Mouse (Mus musculus): ENCODE data around the gene Phc2. TPM values are rescaled to one million over a fixed set of nuclear protein-coding genes. Genes with fewer than 3 reads are reported as not detected.

Phc2 gene
- polyA plus RNA-seq, 1 experiment from 2014 or later = 20.8 TPM

DNA sequence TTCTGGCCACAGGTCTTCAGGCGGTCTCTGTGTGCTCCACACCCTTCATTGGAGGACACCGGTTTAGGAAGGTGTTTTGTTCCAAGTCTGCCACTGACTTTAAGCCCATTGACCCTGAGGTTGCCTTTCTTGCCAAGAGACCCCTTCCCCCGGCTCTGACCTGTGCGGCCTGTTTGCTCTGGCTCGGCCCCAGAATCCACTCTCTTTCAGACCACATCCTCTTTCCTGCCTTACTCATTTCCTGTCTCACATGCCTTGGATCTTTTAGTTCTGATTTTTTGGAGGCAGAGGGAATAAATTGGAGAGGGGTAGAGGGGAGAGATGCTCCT, 75.2 kb downstream of the Phc2 start:
- H3K27me3 ChIP-seq (ENCODE audit: low read depth, poor library complexity, severe bottlenecking) = peaks cover 15% of the 10 kb centered on the region
- 24% methylated on average over 5 of the region's 5 CpGs for WGBS
- no peak for DNase-seq (ENCODE audit: low spot score)
- peaks cover 48% of the 10 kb centered on the region for H3K36me3 ChIP-seq
- H3K4me1 ChIP-seq = peaks cover 89% of the 10 kb centered on the region
- H3K9me3 ChIP-seq (replicated peaks) = no peaks in the 10 kb centered on the region
- peak overlapping the region; percentile 99 for H3K27ac ChIP-seq (replicated peaks)
- H3K4me3 ChIP-seq = peak overlapping the region; percentile 94

- Histone ChIP-seq H3K4me3 (peak overlapping the region; percentile 94), H3K27ac (replicated peaks) (peak overlapping the region; percentile 99; the same call in 1 of the 2 replicates), H3K36me3 (peaks cover 54% of the 10 kb centered on the region), H3K9me3 (replicated peaks) (no peaks in the 10 kb centered on the region), H3K4me1 (peaks cover 89% of the 10 kb centered on the region), H3K27me3 (ENCODE audit: low read depth, poor library complexity, severe bottlenecking) (peaks cover 9% of the 10 kb centered on the region)
- WGBS = 79% methylated on average over 6 of the region's 6 CpGs
- no peak for DNase-seq (ENCODE audit: low spot score)
These were observed 75.8 kb downstream of the Phc2 start for GRCm38 (mm10) chr4:128730271-128730670.

DNA sequence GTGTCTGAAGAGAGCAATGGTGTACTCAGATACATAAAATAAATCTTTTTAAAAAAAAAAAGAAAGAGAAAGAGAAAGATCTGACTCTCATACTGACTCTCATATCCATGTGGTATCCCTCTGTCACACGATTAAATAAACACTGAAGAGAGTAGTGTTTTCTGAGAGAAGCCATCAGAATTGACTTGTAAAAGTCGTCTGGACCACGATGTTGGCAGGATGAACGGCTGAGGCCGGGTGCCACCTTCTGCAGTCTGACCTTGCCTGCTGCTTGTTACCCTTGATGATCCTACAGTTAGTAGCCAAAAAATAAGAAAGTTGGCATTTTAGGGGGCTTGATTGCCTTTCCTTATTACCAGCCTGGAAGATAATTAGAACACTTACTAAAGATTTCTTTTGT, 78.3 kb downstream of the Phc2 start:
- peaks cover 93% of the 10 kb centered on the region for H3K4me1 ChIP-seq
- 72% methylated on average over 5 of the region's 5 CpGs for WGBS

DNA sequence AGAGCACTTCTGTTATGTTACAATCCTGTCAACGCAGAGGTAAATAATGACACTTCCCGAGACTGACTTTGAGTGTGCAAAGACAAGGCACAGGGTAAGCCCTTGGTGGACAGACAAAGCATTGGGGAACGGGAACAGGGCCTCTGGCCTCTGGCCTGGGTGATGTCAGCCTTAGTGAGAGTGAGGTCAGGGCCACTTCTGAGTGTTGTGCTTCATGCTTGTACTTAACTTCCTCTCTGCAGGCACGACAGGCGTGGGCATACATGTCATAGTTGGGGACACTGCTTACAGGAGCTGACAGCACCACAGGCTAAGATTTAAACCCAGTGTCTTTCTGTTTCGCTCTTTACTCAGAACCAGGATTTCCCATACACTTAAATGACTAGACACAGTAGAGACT, 79.0 kb downstream of the Phc2 start:
- Histone ChIP-seq H3K27me3 (ENCODE audit: low read depth, poor library complexity, severe bottlenecking) (no peaks in the 10 kb centered on the region), H3K27ac (replicated peaks) (peak overlapping the region; percentile 64), H3K4me1 (peaks cover 99% of the 10 kb centered on the region), H3K9me3 (replicated peaks) (no peaks in the 10 kb centered on the region), H3K4me3 (peak overlapping the region; percentile 2), H3K36me3 (peaks cover 75% of the 10 kb centered on the region)
- DNase-seq (ENCODE audit: low spot score) = no peak
- whole genome bisulfite sequencing = 61% methylated on average over 6 of the region's 6 CpGs

More for the DNA sequence above, 78.3 kb downstream of the Phc2 start:
- no peak for DNase-seq (ENCODE audit: low spot score)
- Histone ChIP-seq H3K27ac (replicated peaks) (no peak overlapping the region), H3K27me3 (ENCODE audit: low read depth, poor library complexity, severe bottlenecking) (no peaks in the 10 kb centered on the region), H3K36me3 (peaks cover 68% of the 10 kb centered on the region), H3K9me3 (replicated peaks) (no peaks in the 10 kb centered on the region), H3K4me3 (no peak overlapping the region)

GRCm38 (mm10) chr4:128734217-128734616, 79.7 kb downstream of the Phc2 start:
- Histone ChIP-seq H3K4me3 (peak overlapping the region; percentile 2; the same call in 1 of the 2 replicates), H3K36me3 (peaks cover 74% of the 10 kb centered on the region), H3K27ac (replicated peaks) (peak overlapping the region; percentile 64), H3K9me3 (replicated peaks) (no peaks in the 10 kb centered on the region), H3K4me1 (peaks cover 93% of the 10 kb centered on the region), H3K27me3 (ENCODE audit: low read depth, poor library complexity, severe bottlenecking) (no peaks in the 10 kb centered on the region)
- no peak for DNase-seq (ENCODE audit: low spot score)
- 49% methylated on average over 5 of the region's 5 CpGs for WGBS

GRCm38 (mm10) chr4:128734721-128735671, 80.5 kb downstream of the Phc2 start:
- H3K4me1 ChIP-seq = peaks cover 85% of the 10 kb centered on the region
- H3K27ac ChIP-seq (replicated peaks) = peak overlapping the region; percentile 94
- WGBS = 86% methylated on average over 18 of the region's 18 CpGs
- H3K9me3 ChIP-seq (replicated peaks) = no peaks in the 10 kb centered on the region
- peak overlapping the region; percentile 23; the same call in 1 of the 2 replicates for H3K4me3 ChIP-seq
- H3K27me3 ChIP-seq (ENCODE audit: low read depth, poor library complexity, severe bottlenecking) = no peaks in the 10 kb centered on the region
- H3K36me3 ChIP-seq = peaks cover 74% of the 10 kb centered on the region
- no peak for DNase-seq (ENCODE audit: low spot score)

- peak; percentile 82 for DNase-seq (ENCODE audit: low spot score)
- 11% methylated on average over 6 of the region's 6 CpGs for WGBS
- peaks cover 72% of the 10 kb centered on the region for H3K36me3 ChIP-seq
- no peaks in the 10 kb centered on the region for H3K9me3 ChIP-seq (replicated peaks)
- H3K4me1 ChIP-seq = peaks cover 86% of the 10 kb centered on the region
- no peaks in the 10 kb centered on the region for H3K27me3 ChIP-seq (ENCODE audit: low read depth, poor library complexity, severe bottlenecking)
- H3K4me3 ChIP-seq = peak overlapping the region; percentile 37
- peak overlapping the region; percentile 94 for H3K27ac ChIP-seq (replicated peaks)
These were observed 82.7 kb downstream of the Phc2 start for GRCm38 (mm10) chr4:128737137-128737589.

GRCm38 (mm10) chr4:128737825-128738610, 83.5 kb downstream of the Phc2 start:
- peaks cover 81% of the 10 kb centered on the region for H3K36me3 ChIP-seq
- no peaks in the 10 kb centered on the region for H3K27me3 ChIP-seq (ENCODE audit: low read depth, poor library complexity, severe bottlenecking)
- peak overlapping the region; percentile 94 for H3K27ac ChIP-seq (replicated peaks)
- H3K9me3 ChIP-seq (replicated peaks) = no peaks in the 10 kb centered on the region
- peaks cover 87% of the 10 kb centered on the region for H3K4me1 ChIP-seq
- DNase-seq (ENCODE audit: low spot score) = no peak
- H3K4me3 ChIP-seq = peak overlapping the region; percentile 9; the same call in 1 of the 2 replicates
- WGBS = 72% methylated on average over 14 of the region's 14 CpGs

- H3K36me3 ChIP-seq = peaks cover 81% of the 10 kb centered on the region
- peaks cover 64% of the 10 kb centered on the region for H3K4me1 ChIP-seq
- DNase-seq (ENCODE audit: low spot score) = peak; percentile 7
- no peaks in the 10 kb centered on the region for H3K9me3 ChIP-seq (replicated peaks)
- H3K4me3 ChIP-seq = no peak overlapping the region
- no peaks in the 10 kb centered on the region for H3K27me3 ChIP-seq (ENCODE audit: low read depth, poor library complexity, severe bottlenecking)
- 84% methylated on average over 1 of the region's 1 CpGs for WGBS
- no peak overlapping the region for H3K27ac ChIP-seq (replicated peaks)
These were observed 86.4 kb downstream of the Phc2 start for GRCm38 (mm10) chr4:128740878-128741277.

DNA sequence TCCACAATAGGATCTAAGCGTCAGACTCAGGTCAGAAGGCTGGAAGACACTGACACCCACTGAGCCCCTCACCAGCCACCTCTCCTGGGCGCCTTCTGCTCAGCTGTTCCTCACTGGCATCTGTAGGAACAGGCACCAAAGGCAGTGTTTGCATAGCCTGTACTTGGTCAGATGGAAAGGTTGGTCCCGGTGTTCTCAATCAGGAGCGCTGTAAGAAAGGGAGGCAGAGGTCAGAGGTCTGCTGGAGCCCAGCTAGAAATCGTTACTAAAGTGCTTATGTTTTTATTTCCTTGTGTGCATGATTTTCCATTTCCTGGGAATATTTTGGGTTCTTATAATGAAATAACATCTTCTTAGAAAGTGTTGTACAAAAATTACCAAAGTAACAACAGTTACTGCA, 87.4 kb downstream of the Phc2 start:
- Histone ChIP-seq H3K27ac (replicated peaks) (0 out of 2 replicates have a peak overlapping the region, but pooled peaks have one; percentile 34), H3K36me3 (peaks cover 85% of the 10 kb centered on the region), H3K4me3 (no peak overlapping the region), H3K9me3 (replicated peaks) (no peaks in the 10 kb centered on the region), H3K27me3 (ENCODE audit: low read depth, poor library complexity, severe bottlenecking) (no peaks in the 10 kb centered on the region), H3K4me1 (peaks cover 54% of the 10 kb centered on the region)
- 35% methylated on average over 5 of the region's 5 CpGs for WGBS
- peak; percentile 13 for DNase-seq (ENCODE audit: low spot score)

GRCm38 (mm10) chr4:128742379-128742970, 88.0 kb downstream of the Phc2 start:
- Histone ChIP-seq H3K9me3 (replicated peaks) (no peaks in the 10 kb centered on the region), H3K36me3 (peaks cover 91% of the 10 kb centered on the region), H3K27ac (replicated peaks) (peak overlapping the region; percentile 30; the same call in 1 of the 2 replicates), H3K4me3 (no peak overlapping the region), H3K4me1 (peaks cover 48% of the 10 kb centered on the region), H3K27me3 (ENCODE audit: low read depth, poor library complexity, severe bottlenecking) (no peaks in the 10 kb centered on the region)
- 56% methylated on average over 10 of the region's 10 CpGs for WGBS
- DNase-seq (ENCODE audit: low spot score) = peak; percentile 11

DNA sequence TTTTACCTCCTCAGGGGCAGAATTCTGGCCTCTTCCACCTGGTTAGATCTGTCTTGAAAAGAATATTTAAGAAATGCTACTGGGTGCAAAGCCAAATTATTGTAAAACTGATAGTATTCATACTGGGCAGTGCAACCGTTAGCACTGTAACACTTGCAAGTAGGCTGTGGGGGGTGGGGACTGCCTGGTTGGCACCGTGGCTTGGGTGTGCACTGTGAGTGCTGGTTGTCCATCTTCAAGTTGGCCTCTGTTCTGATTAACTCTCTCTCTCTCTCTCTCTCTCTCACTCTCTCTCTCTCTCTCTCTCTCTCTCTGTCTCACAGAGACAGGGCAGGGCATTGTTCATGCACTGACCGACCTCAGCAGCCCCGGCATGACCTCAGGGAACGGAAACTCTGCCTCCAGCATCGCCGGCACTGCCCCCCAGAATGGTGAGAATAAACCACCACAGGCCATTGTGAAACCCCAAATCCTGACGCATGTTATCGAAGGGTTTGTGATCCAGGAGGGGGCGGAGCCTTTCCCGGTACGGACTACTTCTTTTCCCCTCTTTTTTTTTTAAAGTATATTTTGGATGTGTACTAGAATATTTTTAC, 88.6 kb downstream of the Phc2 start:
- WGBS = 81% methylated on average over 12 of the region's 12 CpGs
- Histone ChIP-seq H3K27ac (replicated peaks) (peak overlapping the region; percentile 30; the same call in 1 of the 2 replicates), H3K4me3 (no peak overlapping the region), H3K36me3 (peaks cover 92% of the 10 kb centered on the region), H3K4me1 (peaks cover 42% of the 10 kb centered on the region), H3K9me3 (replicated peaks) (no peaks in the 10 kb centered on the region), H3K27me3 (ENCODE audit: low read depth, poor library complexity, severe bottlenecking) (no peaks in the 10 kb centered on the region)
- no peak for DNase-seq (ENCODE audit: low spot score)

Measured in midbrain, embryonic 10.5 days (tissue).